Mouse (Mus musculus): ENCODE measurements around the gene Cfp. TPM values are rescaled to one million over a fixed set of nuclear protein-coding genes. Genes with fewer than 3 reads are reported as not detected.

The Cfp gene
- polyA plus RNA-seq, 1 experiment: 1.7 TPM

GRCm38 (mm10) chrX:20946055-20946454, 14.7 kb upstream of the Cfp start:
- no peaks in the 10 kb centered on the region for H3K27me3 ChIP-seq (ENCODE audit: control insufficient read depth, insufficient read depth, insufficient read length)
- no peak overlapping the region for H3K4me3 ChIP-seq
- peaks cover 17% of the 10 kb centered on the region for H3K79me2 ChIP-seq (ENCODE audit: control insufficient read depth, insufficient read depth)
- no peak overlapping the region for H3K4me2 ChIP-seq (ENCODE audit: low read depth)
- TF ChIP-seq POLR2A (IDR thresholded peaks at IDR 0.05; ENCODE audit: insufficient read length, low read depth) (no peak), MYOG (IDR thresholded peaks at IDR 0.05; ENCODE audit: control insufficient read depth in 1 of 3, insufficient read depth in 1 of 3, insufficient read length in 2 of 3, low read depth in 2 of 3) (no peak), TCF3 (IDR thresholded peaks at IDR 0.05; ENCODE audit: insufficient read length, low read depth) (no peak), REST (IDR thresholded peaks at IDR 0.05; ENCODE audit: insufficient read depth, insufficient read length) (no peak), USF1 (IDR thresholded peaks at IDR 0.05; ENCODE audit: low read depth) (no peak), POLR2AphosphoS2 (IDR thresholded peaks at IDR 0.05; ENCODE audit: insufficient read length, low read depth) (no peak), E2F4 (IDR thresholded peaks at IDR 0.05; ENCODE audit: insufficient read depth) (no peak), MAX (IDR thresholded peaks at IDR 0.05; ENCODE audit: low read depth) (no peak), CEBPB (IDR thresholded peaks at IDR 0.05; ENCODE audit: insufficient read depth, poor library complexity, severe bottlenecking) (no peak), TCF12 (IDR thresholded peaks at IDR 0.05; ENCODE audit: insufficient read depth, poor library complexity, severe bottlenecking) (no peak), MYOD1 (IDR thresholded peaks at IDR 0.05; ENCODE audit: control insufficient read depth in 1 of 3, insufficient read length in 2 of 3, low read depth in 2 of 3) (no peak), SRF (IDR thresholded peaks at IDR 0.05; ENCODE audit: control insufficient read depth, insufficient read length, low read depth) (no peak)
- H3K36me3 ChIP-seq (ENCODE audit: control insufficient read depth, insufficient read depth): peaks cover 1% of the 10 kb centered on the region
- H3ac ChIP-seq (ENCODE audit: control insufficient read depth, insufficient read length): no peak overlapping the region

GRCm38 (mm10) chrX:20931963-20932362, 608 bp upstream of the Cfp start:
- peaks cover 11% of the 10 kb centered on the region for H3K36me3 ChIP-seq (ENCODE audit: control insufficient read depth, insufficient read depth)
- TF ChIP-seq USF1 (IDR thresholded peaks at IDR 0.05; ENCODE audit: low read depth) (no peak), TCF3 (IDR thresholded peaks at IDR 0.05; ENCODE audit: insufficient read length, low read depth) (no peak), SRF (IDR thresholded peaks at IDR 0.05; ENCODE audit: control insufficient read depth, insufficient read length, low read depth) (no peak)
- H3K4me2 ChIP-seq (ENCODE audit: low read depth): no peak overlapping the region
- H3K79me2 ChIP-seq (ENCODE audit: control insufficient read depth, insufficient read depth): no peaks in the 10 kb centered on the region
- H3ac ChIP-seq (ENCODE audit: control insufficient read depth, insufficient read length): no peak overlapping the region
- H3K27me3 ChIP-seq (ENCODE audit: control insufficient read depth, insufficient read depth, insufficient read length): no peaks in the 10 kb centered on the region
- no peak overlapping the region for H3K4me3 ChIP-seq

GRCm38 (mm10) chrX:20929859-20930258, 1.5 kb downstream of the Cfp start:
- Histone ChIP-seq H3K79me2 (ENCODE audit: control insufficient read depth, insufficient read depth) (no peaks in the 10 kb centered on the region), H3K4me2 (ENCODE audit: low read depth) (no peak overlapping the region), H3ac (ENCODE audit: control insufficient read depth, insufficient read length) (no peak overlapping the region), H3K4me3 (no peak overlapping the region), H3K36me3 (ENCODE audit: control insufficient read depth, insufficient read depth) (peaks cover 4% of the 10 kb centered on the region), H3K27me3 (ENCODE audit: control insufficient read depth, insufficient read depth, insufficient read length) (no peaks in the 10 kb centered on the region)
- TF ChIP-seq E2F4 (IDR thresholded peaks at IDR 0.05; ENCODE audit: insufficient read depth): no peak
- TF ChIP-seq TCF3 (IDR thresholded peaks at IDR 0.05; ENCODE audit: insufficient read length, low read depth): no peak
- TF ChIP-seq POLR2A (IDR thresholded peaks at IDR 0.05; ENCODE audit: insufficient read length, low read depth): no peak
- TF ChIP-seq USF1 (IDR thresholded peaks at IDR 0.05; ENCODE audit: low read depth): no peak
- TF ChIP-seq POLR2AphosphoS2 (IDR thresholded peaks at IDR 0.05; ENCODE audit: insufficient read length, low read depth): no peak
- no peak for TF ChIP-seq MYOD1 (IDR thresholded peaks at IDR 0.05; ENCODE audit: control insufficient read depth in 1 of 3, insufficient read length in 2 of 3, low read depth in 2 of 3)
- TF ChIP-seq TCF12 (IDR thresholded peaks at IDR 0.05; ENCODE audit: insufficient read depth, poor library complexity, severe bottlenecking): no peak
- no peak for TF ChIP-seq CEBPB (IDR thresholded peaks at IDR 0.05; ENCODE audit: insufficient read depth, poor library complexity, severe bottlenecking)
- TF ChIP-seq MYOG (IDR thresholded peaks at IDR 0.05; ENCODE audit: control insufficient read depth in 1 of 3, insufficient read depth in 1 of 3, insufficient read length in 2 of 3, low read depth in 2 of 3): no peak
- no peak for TF ChIP-seq SRF (IDR thresholded peaks at IDR 0.05; ENCODE audit: control insufficient read depth, insufficient read length, low read depth)
- TF ChIP-seq MAX (IDR thresholded peaks at IDR 0.05; ENCODE audit: low read depth): no peak
- TF ChIP-seq REST (IDR thresholded peaks at IDR 0.05; ENCODE audit: insufficient read depth, insufficient read length): no peak

- Histone ChIP-seq H3K4me2 (ENCODE audit: low read depth) (no peak overlapping the region), H3K79me2 (ENCODE audit: control insufficient read depth, insufficient read depth) (no peaks in the 10 kb centered on the region), H3K4me3 (no peak overlapping the region), H3K27me3 (ENCODE audit: control insufficient read depth, insufficient read depth, insufficient read length) (no peaks in the 10 kb centered on the region), H3ac (ENCODE audit: control insufficient read depth, insufficient read length) (no peak overlapping the region), H3K36me3 (ENCODE audit: control insufficient read depth, insufficient read depth) (no peaks in the 10 kb centered on the region)
- TF ChIP-seq CEBPB (IDR thresholded peaks at IDR 0.05; ENCODE audit: insufficient read depth, poor library complexity, severe bottlenecking) (no peak), POLR2A (IDR thresholded peaks at IDR 0.05; ENCODE audit: insufficient read length, low read depth) (no peak), MYOG (IDR thresholded peaks at IDR 0.05; ENCODE audit: control insufficient read depth in 1 of 3, insufficient read depth in 1 of 3, insufficient read length in 2 of 3, low read depth in 2 of 3) (no peak), REST (IDR thresholded peaks at IDR 0.05; ENCODE audit: insufficient read depth, insufficient read length) (no peak), MAX (IDR thresholded peaks at IDR 0.05; ENCODE audit: low read depth) (no peak), TCF12 (IDR thresholded peaks at IDR 0.05; ENCODE audit: insufficient read depth, poor library complexity, severe bottlenecking) (no peak), POLR2AphosphoS2 (IDR thresholded peaks at IDR 0.05; ENCODE audit: insufficient read length, low read depth) (no peak), E2F4 (IDR thresholded peaks at IDR 0.05; ENCODE audit: insufficient read depth) (no peak), MYOD1 (IDR thresholded peaks at IDR 0.05; ENCODE audit: control insufficient read depth in 1 of 3, insufficient read length in 2 of 3, low read depth in 2 of 3) (no peak), TCF3 (IDR thresholded peaks at IDR 0.05; ENCODE audit: insufficient read length, low read depth) (no peak), SRF (IDR thresholded peaks at IDR 0.05; ENCODE audit: control insufficient read depth, insufficient read length, low read depth) (no peak), USF1 (IDR thresholded peaks at IDR 0.05; ENCODE audit: low read depth) (no peak)
These were observed 6.4 kb downstream of the Cfp start for GRCm38 (mm10) chrX:20924976-20925375.

- no peaks in the 10 kb centered on the region for H3K27me3 ChIP-seq (ENCODE audit: control insufficient read depth, insufficient read depth, insufficient read length)
- H3K36me3 ChIP-seq (ENCODE audit: control insufficient read depth, insufficient read depth): no peaks in the 10 kb centered on the region
- H3ac ChIP-seq (ENCODE audit: control insufficient read depth, insufficient read length): no peak overlapping the region
- H3K79me2 ChIP-seq (ENCODE audit: control insufficient read depth, insufficient read depth): no peaks in the 10 kb centered on the region
- H3K4me2 ChIP-seq (ENCODE audit: low read depth): no peak overlapping the region
- H3K4me3 ChIP-seq: no peak overlapping the region
- no peak for TF ChIP-seq MAX (IDR thresholded peaks at IDR 0.05; ENCODE audit: low read depth)
- TF ChIP-seq MYOD1 (IDR thresholded peaks at IDR 0.05; ENCODE audit: control insufficient read depth in 1 of 3, insufficient read length in 2 of 3, low read depth in 2 of 3): no peak
- TF ChIP-seq POLR2AphosphoS2 (IDR thresholded peaks at IDR 0.05; ENCODE audit: insufficient read length, low read depth): no peak
- TF ChIP-seq CEBPB (IDR thresholded peaks at IDR 0.05; ENCODE audit: insufficient read depth, poor library complexity, severe bottlenecking): no peak
- TF ChIP-seq REST (IDR thresholded peaks at IDR 0.05; ENCODE audit: insufficient read depth, insufficient read length): no peak
- TF ChIP-seq POLR2A (IDR thresholded peaks at IDR 0.05; ENCODE audit: insufficient read length, low read depth): no peak
- no peak for TF ChIP-seq TCF3 (IDR thresholded peaks at IDR 0.05; ENCODE audit: insufficient read length, low read depth)
- no peak for TF ChIP-seq TCF12 (IDR thresholded peaks at IDR 0.05; ENCODE audit: insufficient read depth, poor library complexity, severe bottlenecking)
- TF ChIP-seq SRF (IDR thresholded peaks at IDR 0.05; ENCODE audit: control insufficient read depth, insufficient read length, low read depth): no peak
- TF ChIP-seq USF1 (IDR thresholded peaks at IDR 0.05; ENCODE audit: low read depth): no peak
- TF ChIP-seq E2F4 (IDR thresholded peaks at IDR 0.05; ENCODE audit: insufficient read depth): no peak
- TF ChIP-seq MYOG (IDR thresholded peaks at IDR 0.05; ENCODE audit: control insufficient read depth in 1 of 3, insufficient read depth in 1 of 3, insufficient read length in 2 of 3, low read depth in 2 of 3): no peak
These were observed 7.8 kb downstream of the Cfp start for GRCm38 (mm10) chrX:20923506-20923905.

All from myocyte (in vitro differentiated cells).